Mouse (Mus musculus) brown adipose tissue, adult 24 weeks (tissue): ENCODE results near the gene Olfr959. TPM values are rescaled to one million over a fixed set of nuclear protein-coding genes. Genes with fewer than 3 reads are reported as not detected.

ENCODE experiments used
- H3K27ac ChIP-seq: fragments of 200-500 bp; replicated peaks from 2 replicates; pipeline ENCODE4 v1.5.1; 2012; ENCODE audit warnings: low read depth, mild to moderate bottlenecking, low read length
- H3K4me1 ChIP-seq: fragments of 200-500 bp; 2 replicates; pipeline ENCODE4 v1.6.1; 2012; ENCODE audit warnings: low read length, mixed read lengths; ENCODE audit not compliant: control insufficient read depth, insufficient read depth, insufficient read length
- H3K4me3 ChIP-seq: fragments of 200-500 bp; 2 replicates; pipeline ENCODE4 v1.5.1; 2012; ENCODE audit warnings: low read depth, mild to moderate bottlenecking, low read length, moderate library complexity; ENCODE audit not compliant: insufficient read depth
- polyA plus RNA-seq: library from polyadenylated mRNA; stranded (reverse); fragments of >200 nt; gene quantifications from 2 replicates; pipeline ENCODE4 v1.2.4, GENCODE M21; 2012; ENCODE audit not compliant: missing spikeins, insufficient read depth, insufficient read length

Olfr959 gene
- polyA plus RNA-seq, 1 experiment, result not detected

DNA sequence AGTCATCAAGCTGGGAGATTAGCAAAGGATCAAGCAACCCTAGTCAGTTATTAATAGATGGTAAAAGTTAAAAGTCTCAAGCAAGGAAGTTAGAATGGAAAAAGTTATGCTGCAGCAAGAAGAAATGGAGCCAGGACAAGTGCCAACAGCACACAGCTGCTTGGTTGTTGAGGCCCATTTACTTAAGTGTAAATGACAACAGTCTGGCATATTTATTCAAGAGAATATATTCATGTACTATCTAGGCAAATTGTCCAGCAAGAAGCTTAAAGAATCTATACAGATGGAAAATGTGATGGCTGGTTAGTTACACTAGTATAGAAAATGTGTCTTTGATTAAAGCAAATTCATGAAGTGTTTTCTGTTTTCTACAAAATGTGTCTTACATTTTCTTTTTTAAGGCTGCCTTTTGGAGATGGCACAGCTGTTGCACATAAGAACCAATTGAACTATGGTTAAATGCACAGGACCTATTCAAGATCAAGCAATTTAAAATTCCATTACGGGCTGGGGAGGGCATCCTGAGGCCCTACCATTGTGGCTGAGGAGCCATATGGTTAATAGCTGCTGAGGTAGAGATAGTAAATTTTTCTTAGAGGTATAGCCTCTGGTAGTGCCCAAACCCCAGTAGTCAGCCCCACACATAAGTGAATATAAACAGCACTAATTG lies 51.6 kb downstream of the Olfr959 start:
- Histone ChIP-seq H3K4me1 (no peaks in the 10 kb centered on the region), H3K27ac (no peak overlapping the region), H3K4me3 (no peak overlapping the region)

Other genes starting within 250 kb of the Olfr959 start
- not detected in 2 replicates for gene Olfr948, start 249.5 kb downstream of the Olfr959 start, polyA plus RNA-seq
- gene Olfr951, start 188.2 kb downstream of the Olfr959 start, polyA plus RNA-seq, result not detected in 2 replicates
- gene Olfr952, start 148.4 kb downstream of the Olfr959 start, polyA plus RNA-seq, result not detected in 2 replicates
- not detected in 2 replicates for gene Olfr954, start 118.9 kb downstream of the Olfr959 start, polyA plus RNA-seq
- gene Olfr955, start 103.6 kb downstream of the Olfr959 start, polyA plus RNA-seq, result not detected in 2 replicates
- not detected in 2 replicates for gene Olfr44, start 81.6 kb downstream of the Olfr959 start, polyA plus RNA-seq
- gene Olfr957, start 59.8 kb downstream of the Olfr959 start, polyA plus RNA-seq, result not detected in 2 replicates
- not detected in 2 replicates for gene Olfr958, start 21.5 kb downstream of the Olfr959 start, polyA plus RNA-seq
- not detected in 2 replicates for gene AW551984, start 28.8 kb upstream of the Olfr959 start, polyA plus RNA-seq
- not detected in 2 replicates for gene Olfr148, start 35.1 kb upstream of the Olfr959 start, polyA plus RNA-seq
- not detected in 2 replicates for gene Olfr960, start 45.8 kb upstream of the Olfr959 start, polyA plus RNA-seq
- not detected in 2 replicates for gene Olfr961, start 69.5 kb upstream of the Olfr959 start, polyA plus RNA-seq
- gene Olfr963, start 91.6 kb upstream of the Olfr959 start, polyA plus RNA-seq, result not detected in 2 replicates
- not detected in 2 replicates for gene Olfr149, start 131.5 kb upstream of the Olfr959 start, polyA plus RNA-seq
- not detected in 2 replicates for gene Olfr965, start 135.8 kb upstream of the Olfr959 start, polyA plus RNA-seq
- not detected in 2 replicates for gene Olfr150, start 155.4 kb upstream of the Olfr959 start, polyA plus RNA-seq
- not detected in 2 replicates for gene Olfr967, start 170.7 kb upstream of the Olfr959 start, polyA plus RNA-seq
- gene Olfr968, start 207.7 kb upstream of the Olfr959 start, polyA plus RNA-seq, result not detected in 2 replicates
- gene Olfr969, start 215.4 kb upstream of the Olfr959 start, polyA plus RNA-seq, result not detected in 2 replicates
- gene Olfr970, start 233.3 kb upstream of the Olfr959 start, polyA plus RNA-seq, result not detected in 2 replicates